Mouse (Mus musculus): Measurements from ENCODE around the gene Atn1. TPM values are rescaled to one million over a fixed set of nuclear protein-coding genes. Genes with fewer than 3 reads are reported as not detected.

Gene Atn1
- polyA plus RNA-seq, 1 experiment: 37.4 TPM

- 91% methylated on average over 7 of the region's 7 CpGs for WGBS
- 0 out of 2 replicates have a peak, but pooled peaks cover 1% of the 10 kb centered on the region for H3K36me3 ChIP-seq (ENCODE audit: control insufficient read depth, insufficient read depth, low read length)
Observed at GRCm38 (mm10) chr6:124696441-124697150, 59.7 kb downstream of the Atn1 start.

DNA sequence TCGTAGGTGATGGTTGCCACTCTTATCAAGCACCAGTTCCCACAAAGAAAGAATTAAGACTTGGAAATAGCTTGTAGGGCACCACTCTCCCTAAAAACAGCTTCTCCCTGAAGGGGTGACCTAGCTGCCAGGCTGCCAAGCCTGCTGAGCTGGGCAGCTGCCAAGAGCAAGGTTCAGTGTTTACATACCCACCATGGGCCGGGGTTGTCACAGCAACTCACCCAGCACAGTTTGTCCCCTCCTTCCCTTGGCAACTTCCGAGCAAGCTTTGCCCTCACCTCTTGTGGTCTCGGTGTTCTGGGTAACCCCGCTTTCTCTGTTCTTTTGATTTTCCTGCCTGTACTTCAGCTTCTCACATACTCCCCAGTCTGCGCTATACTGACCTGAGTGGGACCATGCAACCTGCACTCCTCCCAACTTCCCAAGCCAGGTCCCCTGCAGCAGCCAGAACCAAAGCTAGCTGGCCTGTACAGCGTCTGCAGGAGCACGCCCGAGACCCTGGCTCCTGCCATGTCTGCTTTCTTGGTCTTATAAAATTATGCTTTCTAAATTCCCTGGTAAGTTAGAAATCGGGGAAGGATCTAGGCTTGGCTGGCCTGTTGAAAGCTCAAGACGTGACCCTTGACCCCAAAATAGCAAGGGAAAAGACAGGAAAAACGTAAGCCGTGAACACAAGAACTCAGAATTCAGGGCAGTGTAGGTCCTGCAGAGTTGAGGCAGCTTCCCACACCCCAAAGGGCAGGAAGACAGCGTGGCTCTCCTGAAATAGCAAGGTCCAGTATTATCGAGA is 62.0 kb downstream of the Atn1 start:
- 62% methylated on average over 15 of the region's 15 CpGs for WGBS
- H3K36me3 ChIP-seq (ENCODE audit: control insufficient read depth, insufficient read depth, low read length): 0 out of 2 replicates have a peak, but pooled peaks cover 1% of the 10 kb centered on the region
- no peaks in the 10 kb centered on the region for H3K27me3 ChIP-seq (ENCODE audit: control insufficient read depth, insufficient read depth, low read length)
- DNase-seq (ENCODE audit: low read depth in 1 of 2, low spot score in 2 of 2): peak in 1 of 2 experiments; percentile 31
- no peak for TF ChIP-seq POLR2A (IDR thresholded peaks at IDR 0.05; ENCODE audit: low read depth, low read length)
- TF ChIP-seq CTCF (IDR thresholded peaks at IDR 0.05; ENCODE audit: extremely low read depth, insufficient read depth, insufficient read length, insufficient replicate concordance): no peak
- H3K4me3 ChIP-seq (ENCODE audit: extremely low read depth, insufficient read depth, insufficient read length): no peak overlapping the region
- no peaks in the 10 kb centered on the region; the same call in 1 of the 2 replicates for H3K4me1 ChIP-seq (ENCODE audit: control insufficient read depth, insufficient read depth, insufficient read length)
- peak overlapping the region; percentile 44 for H3K27ac ChIP-seq (ENCODE audit: insufficient read depth, low read length)

More at GRCm38 (mm10) chr6:124696441-124697150, 59.7 kb downstream of the Atn1 start:
- no peak overlapping the region for H3K27ac ChIP-seq (ENCODE audit: insufficient read depth, low read length)
- no peaks in the 10 kb centered on the region for H3K27me3 ChIP-seq (ENCODE audit: control insufficient read depth, insufficient read depth, low read length)
- no peaks in the 10 kb centered on the region; the same call in 1 of the 2 replicates for H3K4me1 ChIP-seq (ENCODE audit: control insufficient read depth, insufficient read depth, insufficient read length)
- H3K4me3 ChIP-seq (ENCODE audit: extremely low read depth, insufficient read depth, insufficient read length): no peak overlapping the region
- no peak for DNase-seq (ENCODE audit: low read depth in 1 of 2, low spot score in 2 of 2)
- TF ChIP-seq POLR2A (IDR thresholded peaks at IDR 0.05; ENCODE audit: low read depth, low read length) (no peak), CTCF (IDR thresholded peaks at IDR 0.05; ENCODE audit: extremely low read depth, insufficient read depth, insufficient read length, insufficient replicate concordance) (no peak)

DNA sequence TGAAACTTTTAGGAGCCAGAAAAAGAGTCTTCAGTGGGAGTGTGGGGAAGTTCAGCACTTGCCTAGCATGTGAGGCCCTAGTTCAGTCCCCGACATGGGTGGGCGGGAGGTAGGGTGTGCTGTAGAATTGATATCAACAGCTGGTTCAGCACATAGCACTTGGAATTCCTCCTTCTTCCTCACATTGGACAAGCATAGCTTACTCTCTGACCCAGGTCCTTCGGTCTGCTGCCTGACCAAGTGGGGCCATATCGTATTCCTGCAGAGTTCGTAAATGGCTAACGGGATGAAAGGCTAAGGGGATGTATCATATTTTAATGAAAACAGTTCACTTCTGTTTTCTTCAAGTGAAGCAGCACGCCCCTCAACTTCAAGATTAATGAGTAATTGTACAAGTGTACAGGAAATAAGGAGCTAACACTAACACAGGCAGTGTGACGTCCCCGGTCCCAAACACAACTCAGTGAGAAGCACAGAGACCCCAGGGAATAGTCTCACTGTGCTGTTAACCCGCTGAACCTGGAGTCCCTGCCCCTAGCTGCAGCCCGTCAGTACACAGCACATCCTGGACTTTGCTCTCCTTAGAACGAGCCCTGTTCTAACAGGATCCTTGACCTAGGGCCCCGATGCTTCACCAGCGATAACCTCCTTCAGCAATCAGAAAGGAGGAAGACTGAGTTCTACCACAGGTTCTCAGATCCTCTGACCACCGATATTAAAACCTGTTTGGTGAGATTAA is 62.9 kb downstream of the Atn1 start:
- H3K27me3 ChIP-seq (ENCODE audit: control insufficient read depth, insufficient read depth, low read length): no peaks in the 10 kb centered on the region
- no peak for DNase-seq (ENCODE audit: low read depth in 1 of 2, low spot score in 2 of 2)
- WGBS: 64% methylated on average over 15 of the region's 15 CpGs
- H3K27ac ChIP-seq (ENCODE audit: insufficient read depth, low read length): peak overlapping the region; percentile 39; the same call in 1 of the 2 replicates
- H3K4me3 ChIP-seq (ENCODE audit: extremely low read depth, insufficient read depth, insufficient read length): no peak overlapping the region
- peaks cover 3% of the 10 kb centered on the region; the same call in 1 of the 2 replicates for H3K4me1 ChIP-seq (ENCODE audit: control insufficient read depth, insufficient read depth, insufficient read length)
- H3K36me3 ChIP-seq (ENCODE audit: control insufficient read depth, insufficient read depth, low read length): 0 out of 2 replicates have a peak, but pooled peaks cover 1% of the 10 kb centered on the region
- no peak for TF ChIP-seq CTCF (IDR thresholded peaks at IDR 0.05; ENCODE audit: extremely low read depth, insufficient read depth, insufficient read length, insufficient replicate concordance)
- TF ChIP-seq POLR2A (IDR thresholded peaks at IDR 0.05; ENCODE audit: low read depth, low read length): no peak

Other genes starting within 250 kb of the Atn1 start
- 17.8 and 20.1 TPM in 2 replicates for gene C1ra, start 244.1 kb downstream of the Atn1 start, polyA plus RNA-seq (2012; rRNA removed)
- gene C1s1, start 214.2 kb downstream of the Atn1 start, polyA plus RNA-seq (2012; rRNA removed): 30.0 and 39.4 TPM in 2 replicates
- 0.05 TPM in 1 of 2 replicates, not detected in the other for gene C1rb, start 186.2 kb downstream of the Atn1 start, polyA plus RNA-seq (2012; rRNA removed)
- 0.04 and 0.07 TPM in 2 replicates for gene C1s2, start 120.4 kb downstream of the Atn1 start, polyA plus RNA-seq (2012; rRNA removed)
- gene Lpcat3, start 93.5 kb downstream of the Atn1 start, polyA plus RNA-seq (2012; rRNA removed): 65.1 and 70.0 TPM in 2 replicates
- gene Emg1, start 44.3 kb downstream of the Atn1 start, polyA plus RNA-seq (2012; rRNA removed): 46.2 and 47.9 TPM in 2 replicates
- 96.5 and 103 TPM in 2 replicates for gene Phb2, start 44.2 kb downstream of the Atn1 start, polyA plus RNA-seq (2012; rRNA removed)
- 281 and 332 TPM in 2 replicates for gene Ptpn6, start 17.8 kb downstream of the Atn1 start, polyA plus RNA-seq (2012; rRNA removed)
- 209 and 225 TPM in 2 replicates for gene Grcc10, start 15.2 kb downstream of the Atn1 start, polyA plus RNA-seq (2012; rRNA removed)
- not detected in 2 replicates for gene Gm45234, start 503 bp downstream of the Atn1 start, polyA plus RNA-seq (2012; rRNA removed)
- gene Eno2, start 13.1 kb upstream of the Atn1 start, polyA plus RNA-seq (2012; rRNA removed): 2.9 and 3.2 TPM in 2 replicates
- 1.2 and 1.8 TPM in 2 replicates for gene Lrrc23, start 23.2 kb upstream of the Atn1 start, polyA plus RNA-seq (2012; rRNA removed)
- 10.3 and 13.5 TPM in 2 replicates for gene Spsb2, start 52.1 kb upstream of the Atn1 start, polyA plus RNA-seq (2012; rRNA removed)
- gene Tpi1, start 57.8 kb upstream of the Atn1 start, polyA plus RNA-seq (2012; rRNA removed): 74.7 and 89.3 TPM in 2 replicates
- 53.8 and 65.3 TPM in 2 replicates for gene Usp5, start 73.0 kb upstream of the Atn1 start, polyA plus RNA-seq (2012; rRNA removed)
- gene Cdca3, start 73.0 kb upstream of the Atn1 start, polyA plus RNA-seq (2012; rRNA removed): 30.4 and 39.0 TPM in 2 replicates
- gene Gnb3, start 83.8 kb upstream of the Atn1 start, polyA plus RNA-seq (2012; rRNA removed): 0.13 and 0.37 TPM in 2 replicates
- 9.3 and 10.8 TPM in 2 replicates for gene P3h3, start 101.2 kb upstream of the Atn1 start, polyA plus RNA-seq (2012; rRNA removed)
- gene Gpr162, start 107.5 kb upstream of the Atn1 start, polyA plus RNA-seq (2012; rRNA removed): 2.7 and 3.0 TPM in 2 replicates
- 34.2 and 35.9 TPM in 2 replicates for gene Cd4, start 131.7 kb upstream of the Atn1 start, polyA plus RNA-seq (2012; rRNA removed)
- gene Lag3, start 155.2 kb upstream of the Atn1 start, polyA plus RNA-seq (2012; rRNA removed): 10.9 and 18.2 TPM in 2 replicates
- gene Ptms, start 163.6 kb upstream of the Atn1 start, polyA plus RNA-seq (2012; rRNA removed): 450 and 549 TPM in 2 replicates
- gene Mlf2, start 174.9 kb upstream of the Atn1 start, polyA plus RNA-seq (2012; rRNA removed): 125 and 140 TPM in 2 replicates
- gene Cops7a, start 209.0 kb upstream of the Atn1 start, polyA plus RNA-seq (2012; rRNA removed): 106 and 116 TPM in 2 replicates
- gene Pianp, start 240.2 kb upstream of the Atn1 start, polyA plus RNA-seq (2012; rRNA removed): 3.4 and 5.4 TPM in 2 replicates

Data from spleen, adult 2 months (tissue).